23 mouse cellular contexts compared by ENCODE assay signal in the genomic region with DNA sequence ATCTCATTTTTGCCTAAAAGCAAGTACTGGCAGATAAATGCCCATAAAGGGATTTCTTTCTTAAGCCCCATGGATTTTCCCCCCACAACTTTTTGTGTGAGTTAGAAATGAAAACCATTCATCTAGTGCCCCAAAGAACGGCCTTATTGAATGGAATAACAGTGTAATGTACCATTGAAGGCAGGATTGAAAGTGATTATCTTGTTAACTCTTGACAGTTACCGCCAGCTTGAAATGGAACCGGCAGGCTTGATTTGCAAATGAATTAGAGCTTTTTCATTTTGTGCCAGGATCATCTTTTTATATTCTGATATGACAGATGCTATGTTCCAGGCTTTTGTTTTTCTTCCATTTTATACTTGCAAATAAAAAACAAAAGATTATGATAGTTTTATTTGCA.
DNase-seq lines count a peak whose midpoint lies in the region; ATAC-seq and TF ChIP-seq lines count a peak whose summit lies in the region.
"Had no signal": no experiment of that assay in that cellular context is flagged by ENCODE, and none has a peak within 500 bp of the region (broad histone marks: within the 10 kb centered on the region; RNA-seq: fewer than 3 reads in every experiment).

No protein-coding gene starts in this region.

- no peak overlapping the region for H3K4me3 ChIP-seq in hindbrain, postnatal 0 days (ENCODE audit: low read length)
- no peak overlapping the region for H3K4me3 ChIP-seq in hindbrain, embryonic 13.5 days
- no peak overlapping the region for H3K4me3 ChIP-seq in midbrain, embryonic 13.5 days (replicated peaks)
- H3K4me3 ChIP-seq in midbrain, embryonic 16.5 days (ENCODE audit: low read depth, low read length): no peak overlapping the region
- H3K4me3 ChIP-seq: heart, adult 2 months; heart, embryonic 13.5 days; left cerebral cortex, adult 2 months; liver, embryonic 13.5 days had no signal

- 0 out of 2 replicates have a peak, but pooled peaks cover 3% of the 10 kb centered on the region for H3K9me3 ChIP-seq in hindbrain, postnatal 0 days (ENCODE audit: low read length)
- no peaks in the 10 kb centered on the region for H3K9me3 ChIP-seq in hindbrain, embryonic 13.5 days
- 0 out of 2 replicates have a peak, but pooled peaks cover 3% of the 10 kb centered on the region for H3K9me3 ChIP-seq in midbrain, embryonic 13.5 days
- H3K9me3 ChIP-seq in midbrain, embryonic 16.5 days (replicated peaks; ENCODE audit: control insufficient read depth, low read length, poor library complexity, severe bottlenecking): peaks cover 3% of the 10 kb centered on the region; the same call in 1 of the 2 replicates
- H3K9me3 ChIP-seq: liver, embryonic 13.5 days had no signal

- TF ChIP-seq CTCF in hindbrain, postnatal 0 days (IDR thresholded peaks at IDR 0.05; ENCODE audit: low read depth): no peak

- H3K36me3 ChIP-seq in hindbrain, postnatal 0 days (ENCODE audit: insufficient read depth, low read length): no peaks in the 10 kb centered on the region
- no peaks in the 10 kb centered on the region; the same call in 1 of the 2 replicates for H3K36me3 ChIP-seq in hindbrain, embryonic 13.5 days
- no peaks in the 10 kb centered on the region for H3K36me3 ChIP-seq in midbrain, embryonic 13.5 days
- no peaks in the 10 kb centered on the region for H3K36me3 ChIP-seq in midbrain, embryonic 16.5 days (ENCODE audit: control insufficient read depth, insufficient read depth, low read length)
- H3K36me3 ChIP-seq: liver, embryonic 13.5 days had no signal

- DNase-seq in embryo, embryonic 11 days: peak; percentile 7
- no peak for DNase-seq in embryo, embryonic 10 days (ENCODE audit: low spot score)
- DNase-seq in hindbrain, postnatal 0 days (ENCODE audit: low spot score): peak; percentile 12
- DNase-seq in MN1 (ENCODE audit: low spot score): no peak
- DNase-seq in adrenal gland, postnatal 4 days (ENCODE audit: low spot score in 2 of 2): no peak
- DNase-seq: adrenal gland, postnatal 14 days; cerebellum, adult 18-20 months; cerebellum, postnatal 25 days; gastrocnemius, postnatal 36 days; heart, adult 2 months; heart, postnatal 14 days; kidney, adult 11 months; kidney, postnatal 4 days; liver, embryonic 13.5 days; lung, adult 2 months; lung, postnatal 14 days; right cerebral cortex, postnatal 14 days had no signal

- no peak overlapping the region for H3K9ac ChIP-seq in hindbrain, postnatal 0 days (replicated peaks; ENCODE audit: low read length)
- H3K9ac ChIP-seq in hindbrain, embryonic 13.5 days: no peak overlapping the region
- H3K9ac ChIP-seq in midbrain, embryonic 13.5 days (replicated peaks): no peak overlapping the region
- H3K9ac ChIP-seq in midbrain, embryonic 16.5 days (ENCODE audit: low read depth, low read length): no peak overlapping the region
- H3K9ac ChIP-seq: heart, embryonic 13.5 days; liver, embryonic 13.5 days had no signal

- ATAC-seq in hindbrain, postnatal 0 days: no peak
- ATAC-seq in hindbrain, embryonic 13.5 days (ENCODE audit: low FRiP score): no peak
- ATAC-seq in midbrain, embryonic 13.5 days: 0 out of 2 replicates have a peak, but pooled peaks have one; percentile 55
- no peak for ATAC-seq in midbrain, embryonic 16.5 days

- H3K4me1 ChIP-seq in hindbrain, postnatal 0 days (ENCODE audit: insufficient read depth, low read length): no peaks in the 10 kb centered on the region
- H3K4me1 ChIP-seq in hindbrain, embryonic 13.5 days (replicated peaks): no peaks in the 10 kb centered on the region
- no peaks in the 10 kb centered on the region for H3K4me1 ChIP-seq in midbrain, embryonic 13.5 days (replicated peaks)
- peaks cover 2% of the 10 kb centered on the region; the same call in 1 of the 2 replicates for H3K4me1 ChIP-seq in midbrain, embryonic 16.5 days (ENCODE audit: control insufficient read depth, insufficient read depth, low read length)
- H3K4me1 ChIP-seq: heart, embryonic 13.5 days; liver, embryonic 13.5 days had no signal

- 22% methylated on average over 3 of the region's 3 CpGs for WGBS in hindbrain, postnatal 0 days
- 23% methylated on average over 3 of the region's 3 CpGs for WGBS in hindbrain, embryonic 13.5 days
- WGBS in midbrain, embryonic 13.5 days: 8% methylated on average over 3 of the region's 3 CpGs
- 4% methylated on average over 3 of the region's 3 CpGs for WGBS in midbrain, embryonic 16.5 days

- H3K27me3 ChIP-seq in hindbrain, postnatal 0 days (ENCODE audit: insufficient read depth, low read length): no peaks in the 10 kb centered on the region
- no peaks in the 10 kb centered on the region for H3K27me3 ChIP-seq in hindbrain, embryonic 13.5 days
- no peaks in the 10 kb centered on the region for H3K27me3 ChIP-seq in midbrain, embryonic 13.5 days
- H3K27me3 ChIP-seq in midbrain, embryonic 16.5 days (ENCODE audit: control insufficient read depth, insufficient read depth, low read depth, low read length): no peaks in the 10 kb centered on the region
- H3K27me3 ChIP-seq: heart, embryonic 13.5 days; liver, embryonic 13.5 days had no signal

- no peak overlapping the region for H3K4me2 ChIP-seq in hindbrain, postnatal 0 days (ENCODE audit: low read depth, low read length)
- no peak overlapping the region for H3K4me2 ChIP-seq in hindbrain, embryonic 13.5 days
- no peak overlapping the region for H3K4me2 ChIP-seq in midbrain, embryonic 13.5 days (replicated peaks)
- H3K4me2 ChIP-seq in midbrain, embryonic 16.5 days (ENCODE audit: low read length): no peak overlapping the region
- H3K4me2 ChIP-seq: heart, embryonic 13.5 days; liver, embryonic 13.5 days had no signal

- no peak overlapping the region for H3K27ac ChIP-seq in hindbrain, postnatal 0 days
- H3K27ac ChIP-seq in hindbrain, embryonic 13.5 days: no peak overlapping the region
- no peak overlapping the region for H3K27ac ChIP-seq in midbrain, embryonic 13.5 days
- H3K27ac ChIP-seq in midbrain, embryonic 16.5 days (ENCODE audit: low read length): no peak overlapping the region
- H3K27ac ChIP-seq: heart, adult 2 months; heart, embryonic 13.5 days; left cerebral cortex, adult 2 months; liver, embryonic 13.5 days; stomach, postnatal 0 days had no signal

Comparison
In these comparisons a context has a peak if more than half of its experiments do, and no peak if none do; other contexts are left out.
1. DNase-seq: peak in embryo, embryonic 11 days (single experiment) and hindbrain, postnatal 0 days (single experiment); none in embryo, embryonic 10 days (single experiment), MN1 (single experiment) and adrenal gland, postnatal 4 days (0 of 2).